In the genomic region with DNA sequence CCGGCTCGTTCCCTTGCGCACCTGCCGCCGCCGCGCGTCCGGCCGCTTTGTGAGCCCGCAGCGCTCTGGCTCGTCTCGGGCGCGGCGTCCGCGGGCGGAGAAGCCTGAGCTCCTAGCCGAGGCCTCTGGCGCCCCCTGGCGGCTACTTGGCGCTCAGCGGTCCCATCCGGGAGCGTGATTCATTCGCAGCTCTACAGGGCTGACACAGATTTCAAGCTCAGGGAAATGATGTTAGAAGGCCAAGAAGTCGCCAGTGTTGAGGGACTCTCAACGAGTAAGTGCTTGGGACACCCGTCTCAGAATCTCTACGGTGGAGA, we compare ENCODE assay signal across 8 mouse cellular contexts. TPM values are rescaled to one million over a fixed set of nuclear protein-coding genes. Genes with fewer than 3 reads are reported as not detected.
DNase-seq lines count a peak whose midpoint lies in the region; ATAC-seq and TF ChIP-seq lines count a peak whose summit lies in the region.

A gene (minus strand): TSS at position 67 of the 317 bp plus-strand sequence.

- no peak for TF ChIP-seq EP300 in lung, postnatal 0 days (IDR thresholded peaks at IDR 0.05)

- H3K4me2 ChIP-seq in hindbrain, embryonic 14.5 days (replicated peaks): peak within 1 kb of the TSS; percentile 69
- peak within 1 kb of the TSS; percentile 34 for H3K4me2 ChIP-seq in lung, postnatal 0 days (replicated peaks; ENCODE audit: low read depth, low read length)

- H3K9ac ChIP-seq in hindbrain, embryonic 14.5 days: peak within 1 kb of the TSS; percentile 80
- H3K9ac ChIP-seq in lung, postnatal 0 days (replicated peaks; ENCODE audit: low read depth): no peak within 1 kb of the TSS

- ATAC-seq in hindbrain, embryonic 14.5 days (ENCODE audit: low FRiP score): peak; percentile 82
- ATAC-seq in lung, postnatal 0 days: peak; percentile 72

- H3K27me3 ChIP-seq in hindbrain, embryonic 14.5 days (ENCODE audit: control insufficient read depth, insufficient read depth, low read length): no peaks in the 10 kb centered on the region
- peaks cover 16% of the 10 kb centered on the region for H3K27me3 ChIP-seq in lung, postnatal 0 days (replicated peaks; ENCODE audit: insufficient read depth, low read length)

- WGBS in hindbrain, embryonic 14.5 days: under 1% methylated on average over 26 of the region's 32 CpGs
- WGBS in lung, postnatal 0 days: under 1% methylated on average over 32 of the region's 32 CpGs

- H3K27ac ChIP-seq in hindbrain, embryonic 14.5 days: peak within 1 kb of the TSS; percentile 65; the same call in 1 of the 2 replicates
- no peak within 1 kb of the TSS for H3K27ac ChIP-seq in lung, postnatal 0 days (ENCODE audit: low read length)

- DNase-seq in adrenal gland, adult 18-20 months (ENCODE audit: low spot score in 2 of 2): peak; percentile 89 to 92
- DNase-seq in cerebellum, postnatal 25 days: peak; percentile 99
- DNase-seq in frontal cortex, postnatal 36 days (ENCODE audit: low spot score in 2 of 2): peak; percentile 94 to 96
- DNase-seq in hindbrain, embryonic 14.5 days (ENCODE audit: low spot score): peak; percentile 99
- DNase-seq in layer of hippocampus, postnatal 25 days (ENCODE audit: extremely low spot score in 1 of 2, low spot score in 1 of 2): peak; percentile 97 to 98
- peak; percentile 87 for DNase-seq in lung, postnatal 0 days (ENCODE audit: low spot score)
- DNase-seq in retina, postnatal 1 day: peak; percentile 88
- DNase-seq in urinary bladder, postnatal 14 days (ENCODE audit: low spot score): peak; percentile 86

- no peaks in the 10 kb centered on the region for H3K36me3 ChIP-seq in hindbrain, embryonic 14.5 days (replicated peaks; ENCODE audit: control insufficient read depth, insufficient read depth)
- no peaks in the 10 kb centered on the region for H3K36me3 ChIP-seq in lung, postnatal 0 days (ENCODE audit: insufficient read depth, low read length)

- H3K9me3 ChIP-seq in hindbrain, embryonic 14.5 days (ENCODE audit: control insufficient read depth, low read length): no peaks in the 10 kb centered on the region; the same call in 1 of the 2 replicates
- H3K9me3 ChIP-seq in lung, postnatal 0 days (ENCODE audit: low read length): no peaks in the 10 kb centered on the region

- peak within 1 kb of the TSS; percentile 65 for H3K4me3 ChIP-seq in hindbrain, embryonic 14.5 days (replicated peaks; ENCODE audit: low read length)
- peak within 1 kb of the TSS; percentile 19; the same call in 1 of the 2 replicates for H3K4me3 ChIP-seq in lung, postnatal 0 days (ENCODE audit: low read depth, low read length)

- peaks cover 17% of the 10 kb centered on the region; the same call in 1 of the 2 replicates for H3K4me1 ChIP-seq in hindbrain, embryonic 14.5 days (replicated peaks; ENCODE audit: control insufficient read depth, insufficient read depth, low read length)
- H3K4me1 ChIP-seq in lung, postnatal 0 days (ENCODE audit: insufficient read depth, low read depth, low read length): no peaks in the 10 kb centered on the region

- peak; percentile 95 for TF ChIP-seq CTCF in lung, postnatal 0 days (IDR thresholded peaks at IDR 0.05)

RNA-seq across cellular contexts. Expression of the gene that starts here (rescaled TPM):
- 10 to 100 TPM in 1 of 2 experiments, 1 to 10 TPM in 1; 9.4 to 10.9 TPM for total RNA-seq in adrenal gland, adult 18-20 months (2021)
- 104 and 118 TPM in 2 replicates for polyA plus RNA-seq in hindbrain, embryonic 14.5 days (2014; fragmentation: Nextera tagmentation; extraction: Ambion mirVana)
- 100 to 1,000 TPM; 184 to 193 TPM for total RNA-seq in layer of hippocampus, postnatal 25 days (2021)
- polyA plus RNA-seq in lung, postnatal 0 days (2015; fragmentation: Nextera tagmentation; extraction: Ambion mirVana): 0.31 and 0.45 TPM in 2 replicates

Comparison
In these comparisons a context has a peak if more than half of its experiments do, and no peak if none do; other contexts are left out.
1. RNA of the gene that starts here (total RNA-seq): 184 to 193 TPM in layer of hippocampus, postnatal 25 days; 9.4 to 10.9 TPM in adrenal gland, adult 18-20 months; every median in the first group is over 10 times any median in the second.
2. RNA of the gene that starts here (polyA plus RNA-seq): 104 to 118 TPM in hindbrain, embryonic 14.5 days; 0.31 to 0.45 TPM in lung, postnatal 0 days; every median in the first group is over 10 times any median in the second.
3. Peak in DNase-seq, ATAC-seq, H3K4me3 ChIP-seq and H3K4me2 ChIP-seq in lung, postnatal 0 days; RNA of the gene not detected or under 1 TPM.
4. Peak in every context shown above with its lines, with median percentiles within 50 percentile points of each other: DNase-seq.